Mouse (Mus musculus): ENCODE results near the gene Tex52.

DNA sequence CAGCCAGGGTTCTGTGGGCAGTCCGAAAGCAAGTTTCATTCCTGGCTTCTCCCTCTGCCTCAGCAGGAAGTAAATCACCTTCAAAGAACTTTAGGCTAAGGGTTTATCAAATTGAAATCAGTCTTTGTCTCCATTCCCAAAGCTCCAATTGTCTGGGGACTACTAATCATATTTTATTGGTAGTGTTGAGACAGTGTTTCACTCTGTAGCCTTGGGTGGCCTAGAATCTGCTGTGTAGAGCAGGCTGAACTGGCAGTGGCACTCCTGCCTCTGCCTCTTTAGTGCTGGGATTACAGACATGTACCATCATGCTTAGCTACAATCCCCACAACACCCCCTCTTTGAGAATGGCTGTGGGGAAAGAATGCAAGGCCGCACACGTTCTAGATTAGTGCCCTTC is 46.2 kb downstream of the Tex52 start:
- TF ChIP-seq CTCF (IDR thresholded peaks at IDR 0.05; ENCODE audit: extremely low read depth, insufficient read length, insufficient replicate concordance, low read depth, low read length) (no peak), POLR2A (IDR thresholded peaks at IDR 0.05; ENCODE audit: low read depth, low read length) (no peak)
